8 mouse cellular contexts compared by ENCODE assay signal in genomic region chr11:104158260-104158907, GRCm38 (mm10). TPM values are rescaled to one million over a fixed set of nuclear protein-coding genes. Genes with fewer than 3 reads are reported as not detected.
DNase-seq lines count a peak whose midpoint lies in the region; ATAC-seq and TF ChIP-seq lines count a peak whose summit lies in the region.

No protein-coding gene starts in this region.

- WGBS in kidney, postnatal 0 days = 5% methylated on average over 17 of the region's 17 CpGs
- 7% methylated on average over 17 of the region's 17 CpGs for WGBS in embryonic facial prominence, embryonic 11.5 days
- WGBS in hindbrain, embryonic 12.5 days = 7% methylated on average over 17 of the region's 17 CpGs
- WGBS in midbrain, embryonic 16.5 days = 6% methylated on average over 17 of the region's 17 CpGs

- DNase-seq in kidney, postnatal 0 days (ENCODE audit: low spot score) = no peak
- no peak for DNase-seq in kidney, postnatal 4 days
- DNase-seq in embryonic facial prominence, embryonic 11.5 days (ENCODE audit: low spot score) = no peak
- no peak for DNase-seq in Muller cell, postnatal 12 days (ENCODE audit: inconsistent ontology term)
- no peak for DNase-seq in gastrocnemius, postnatal 14 days
- no peak for DNase-seq in gastrocnemius, postnatal 10 days

- peak overlapping the region; percentile 23; the same call in 1 of the 2 replicates for H3K4me3 ChIP-seq in kidney, postnatal 0 days (replicated peaks; ENCODE audit: low read depth, low read length)
- H3K4me3 ChIP-seq in embryonic facial prominence, embryonic 11.5 days (ENCODE audit: low read depth, low read length) = peak overlapping the region; percentile 21
- H3K4me3 ChIP-seq in hindbrain, embryonic 12.5 days = peak overlapping the region; percentile 38
- peak overlapping the region; percentile 44 for H3K4me3 ChIP-seq in midbrain, embryonic 16.5 days (ENCODE audit: low read depth, low read length)

- no peak overlapping the region for H3K27ac ChIP-seq in kidney, postnatal 0 days
- no peak overlapping the region for H3K27ac ChIP-seq in embryonic facial prominence, embryonic 11.5 days (replicated peaks; ENCODE audit: low read depth, low read length)
- peak overlapping the region; percentile 92 for H3K27ac ChIP-seq in hindbrain, embryonic 12.5 days
- peak overlapping the region; percentile 96 for H3K27ac ChIP-seq in midbrain, embryonic 16.5 days (ENCODE audit: low read length)

- TF ChIP-seq CTCF in kidney, postnatal 0 days (IDR thresholded peaks at IDR 0.05; ENCODE audit: low read depth) = no peak

- H3K4me2 ChIP-seq in kidney, postnatal 0 days (ENCODE audit: low read length) = peak overlapping the region; percentile 44
- peak overlapping the region; percentile 62 for H3K4me2 ChIP-seq in embryonic facial prominence, embryonic 11.5 days (ENCODE audit: low read depth, low read length)
- H3K4me2 ChIP-seq in hindbrain, embryonic 12.5 days (replicated peaks) = peak overlapping the region; percentile 81
- H3K4me2 ChIP-seq in midbrain, embryonic 16.5 days (ENCODE audit: low read length) = peak overlapping the region; percentile 92

- no peaks in the 10 kb centered on the region for H3K4me1 ChIP-seq in kidney, postnatal 0 days (replicated peaks; ENCODE audit: insufficient read depth, low read length)
- no peaks in the 10 kb centered on the region for H3K4me1 ChIP-seq in embryonic facial prominence, embryonic 11.5 days (ENCODE audit: control insufficient read depth, insufficient read depth, low read length)
- peaks cover 33% of the 10 kb centered on the region for H3K4me1 ChIP-seq in hindbrain, embryonic 12.5 days
- peaks cover 22% of the 10 kb centered on the region for H3K4me1 ChIP-seq in midbrain, embryonic 16.5 days (ENCODE audit: control insufficient read depth, insufficient read depth, low read length)

- H3K9ac ChIP-seq in kidney, postnatal 0 days (ENCODE audit: low read depth, low read length) = no peak overlapping the region
- no peak overlapping the region; the same call in 1 of the 2 replicates for H3K9ac ChIP-seq in embryonic facial prominence, embryonic 11.5 days (replicated peaks; ENCODE audit: low read length)
- H3K9ac ChIP-seq in hindbrain, embryonic 12.5 days = peak overlapping the region; percentile 48
- H3K9ac ChIP-seq in midbrain, embryonic 16.5 days (ENCODE audit: low read depth, low read length) = peak overlapping the region; percentile 78

- H3K9me3 ChIP-seq in kidney, postnatal 0 days (replicated peaks; ENCODE audit: low read length) = no peaks in the 10 kb centered on the region
- no peaks in the 10 kb centered on the region for H3K9me3 ChIP-seq in embryonic facial prominence, embryonic 11.5 days (replicated peaks; ENCODE audit: control insufficient read depth, low read length)
- H3K9me3 ChIP-seq in hindbrain, embryonic 12.5 days (replicated peaks) = no peaks in the 10 kb centered on the region
- no peaks in the 10 kb centered on the region for H3K9me3 ChIP-seq in midbrain, embryonic 16.5 days (replicated peaks; ENCODE audit: control insufficient read depth, low read length, poor library complexity, severe bottlenecking)

- intact Hi-C loops in gastrocnemius, postnatal 14 days (cut with DNase I; ENCODE audit: low total_unique reads) = no loop called here

- H3K36me3 ChIP-seq in kidney, postnatal 0 days (ENCODE audit: insufficient read depth, low read length) = no peaks in the 10 kb centered on the region
- H3K36me3 ChIP-seq in embryonic facial prominence, embryonic 11.5 days (replicated peaks; ENCODE audit: control insufficient read depth, insufficient read depth, low read depth, low read length) = no peaks in the 10 kb centered on the region
- no peaks in the 10 kb centered on the region for H3K36me3 ChIP-seq in hindbrain, embryonic 12.5 days
- no peaks in the 10 kb centered on the region for H3K36me3 ChIP-seq in midbrain, embryonic 16.5 days (ENCODE audit: control insufficient read depth, insufficient read depth, low read length)

- H3K27me3 ChIP-seq in kidney, postnatal 0 days (ENCODE audit: insufficient read depth, low read length) = peaks cover 9% of the 10 kb centered on the region; the same call in 1 of the 2 replicates
- peaks cover 2% of the 10 kb centered on the region; the same call in 1 of the 2 replicates for H3K27me3 ChIP-seq in embryonic facial prominence, embryonic 11.5 days (ENCODE audit: control insufficient read depth, insufficient read depth, low read length)
- peaks cover 10% of the 10 kb centered on the region; the same call in 1 of the 2 replicates for H3K27me3 ChIP-seq in hindbrain, embryonic 12.5 days
- no peaks in the 10 kb centered on the region for H3K27me3 ChIP-seq in midbrain, embryonic 16.5 days (ENCODE audit: control insufficient read depth, insufficient read depth, low read depth, low read length)

- no peak for ATAC-seq in kidney, postnatal 0 days (replicated peaks; ENCODE audit: low FRiP score, low read depth)
- ATAC-seq in embryonic facial prominence, embryonic 11.5 days (replicated peaks; ENCODE audit: insufficient number of reproducible peaks, low FRiP score, low TSS enrichment, low read depth) = no peak
- ATAC-seq in hindbrain, embryonic 12.5 days (ENCODE audit: low FRiP score) = peak; percentile 55; the same call in 1 of the 2 replicates
- peak; percentile 47 for ATAC-seq in midbrain, embryonic 16.5 days

RNA-seq across cellular contexts. Expression of gene Crhr1, which starts 25.7 kb away (rescaled TPM):
- 0.05 TPM in 1 of 2 replicates, not detected in the other for polyA plus RNA-seq in kidney, postnatal 0 days (2015; fragmentation: Nextera tagmentation; extraction: Ambion mirVana)
- 0.14 and 0.31 TPM in 2 replicates for polyA plus RNA-seq in embryonic facial prominence, embryonic 11.5 days (2014; fragmentation: Nextera tagmentation; extraction: Ambion mirVana)
- 1.8 and 2.9 TPM in 2 replicates for polyA plus RNA-seq in hindbrain, embryonic 12.5 days (2016; fragmentation: Nextera tagmentation; extraction: Ambion mirVana)
- 8.1 and 9.3 TPM in 2 replicates for polyA plus RNA-seq in midbrain, embryonic 16.5 days (2015; fragmentation: Nextera tagmentation; extraction: Ambion mirVana)
- total RNA-seq in gastrocnemius, postnatal 14 days (2021) = not detected
- under 1 TPM in 1 of 2 experiments, not detected in 1; 0.12 TPM for total RNA-seq in gastrocnemius, postnatal 10 days (2021)

RNA-seq across cellular contexts. Expression of gene Sppl2c, which starts 27.7 kb away (rescaled TPM):
- polyA plus RNA-seq in kidney, postnatal 0 days (2015; fragmentation: Nextera tagmentation; extraction: Ambion mirVana) = not detected in 2 replicates
- not detected in 2 replicates for polyA plus RNA-seq in embryonic facial prominence, embryonic 11.5 days (2014; fragmentation: Nextera tagmentation; extraction: Ambion mirVana)
- polyA plus RNA-seq in hindbrain, embryonic 12.5 days (2016; fragmentation: Nextera tagmentation; extraction: Ambion mirVana) = not detected in 2 replicates
- polyA plus RNA-seq in midbrain, embryonic 16.5 days (2015; fragmentation: Nextera tagmentation; extraction: Ambion mirVana) = not detected in 2 replicates
- total RNA-seq in gastrocnemius, postnatal 14 days (2021) = not detected
- not detected for total RNA-seq in gastrocnemius, postnatal 10 days (2021)

Comparison
In these comparisons a context has a peak if more than half of its experiments do, and no peak if none do; other contexts are left out.
1. ATAC-seq: peak in hindbrain, embryonic 12.5 days (single experiment) and midbrain, embryonic 16.5 days (single experiment); none in kidney, postnatal 0 days (single experiment) and embryonic facial prominence, embryonic 11.5 days (single experiment).
2. H3K27ac ChIP-seq: peak in hindbrain, embryonic 12.5 days (single experiment) and midbrain, embryonic 16.5 days (single experiment); none in kidney, postnatal 0 days (single experiment) and embryonic facial prominence, embryonic 11.5 days (single experiment).
3. H3K9ac ChIP-seq: peak in hindbrain, embryonic 12.5 days (single experiment) and midbrain, embryonic 16.5 days (single experiment); none in kidney, postnatal 0 days (single experiment) and embryonic facial prominence, embryonic 11.5 days (single experiment).
4. Peak in every context shown above with its lines, with median percentiles within 50 percentile points of each other: H3K4me2 ChIP-seq and H3K4me3 ChIP-seq.